Mouse (Mus musculus): ENCODE measurements around the gene Rfx8. TPM values are rescaled to one million over a fixed set of nuclear protein-coding genes. Genes with fewer than 3 reads are reported as not detected.

Rfx8 gene
- polyA plus RNA-seq, 1 experiment = 0.31 TPM

GRCm38 (mm10) chr1:39644333-39644732 is 76.5 kb downstream of the Rfx8 start:
- Histone ChIP-seq H3K4me1 (ENCODE audit: control insufficient read depth, insufficient read depth, low read length) (peaks cover 5% of the 10 kb centered on the region), H3K4me3 (ENCODE audit: insufficient read depth, low read length) (no peak overlapping the region), H3K27ac (ENCODE audit: insufficient read depth, low read length) (no peak overlapping the region)
- TF ChIP-seq POLR2A (IDR thresholded peaks at IDR 0.05; ENCODE audit: extremely low read depth, insufficient read depth, low read length) = no peak
- TF ChIP-seq CTCF (IDR thresholded peaks at IDR 0.05; ENCODE audit: extremely low read depth, insufficient read depth, low read length) = no peak

DNA sequence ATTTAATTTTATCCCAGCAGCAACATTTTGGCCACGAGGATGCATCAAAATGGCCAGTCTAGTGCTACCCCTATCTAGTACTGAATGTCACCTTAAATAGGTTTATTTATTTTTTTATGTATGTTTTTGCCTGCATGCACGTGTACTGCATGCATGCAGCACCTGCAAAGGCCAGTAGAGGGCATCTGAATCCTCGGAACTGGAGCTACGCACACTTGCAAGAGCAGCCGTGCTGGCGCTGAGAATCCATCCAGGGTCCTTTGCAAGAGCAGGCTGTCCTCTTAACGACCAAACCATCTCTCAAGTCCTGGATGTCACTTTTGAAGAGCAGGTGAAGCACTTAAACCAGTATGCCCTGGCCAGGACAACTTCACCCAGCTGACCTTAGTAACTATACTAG is 79.1 kb downstream of the Rfx8 start:
- Histone ChIP-seq H3K27ac (ENCODE audit: insufficient read depth, low read length) (no peak overlapping the region), H3K4me1 (ENCODE audit: control insufficient read depth, insufficient read depth, low read length) (peaks cover 11% of the 10 kb centered on the region), H3K4me3 (ENCODE audit: insufficient read depth, low read length) (no peak overlapping the region)
- TF ChIP-seq CTCF (IDR thresholded peaks at IDR 0.05; ENCODE audit: extremely low read depth, insufficient read depth, low read length) (no peak), POLR2A (IDR thresholded peaks at IDR 0.05; ENCODE audit: extremely low read depth, insufficient read depth, low read length) (no peak)

DNA sequence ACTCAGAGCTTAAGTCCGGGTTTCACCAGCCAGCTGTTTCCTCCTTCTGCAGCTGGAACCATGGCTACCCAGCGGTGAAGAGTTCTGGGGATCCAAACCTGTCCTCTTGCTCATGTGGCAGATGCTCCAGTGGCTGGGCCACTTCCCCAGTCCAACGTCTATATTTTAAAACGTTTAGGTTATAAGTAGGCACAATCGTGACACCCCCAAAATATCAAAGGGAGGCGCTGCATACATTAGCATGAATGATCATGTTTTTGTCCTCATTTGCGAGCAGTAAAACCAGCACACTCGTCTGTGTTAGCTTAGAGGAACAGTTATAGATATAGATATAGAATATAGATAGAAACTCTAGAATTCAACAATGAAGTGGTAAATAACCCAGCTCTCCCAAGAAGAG is 83.7 kb downstream of the Rfx8 start:
- Histone ChIP-seq H3K4me3 (ENCODE audit: insufficient read depth, low read length) (no peak overlapping the region), H3K27ac (ENCODE audit: insufficient read depth, low read length) (no peak overlapping the region), H3K4me1 (ENCODE audit: control insufficient read depth, insufficient read depth, low read length) (peaks cover 8% of the 10 kb centered on the region)
- no peak for TF ChIP-seq POLR2A (IDR thresholded peaks at IDR 0.05; ENCODE audit: extremely low read depth, insufficient read depth, low read length)
- TF ChIP-seq CTCF (IDR thresholded peaks at IDR 0.05; ENCODE audit: extremely low read depth, insufficient read depth, low read length) = no peak

- peaks cover 8% of the 10 kb centered on the region for H3K4me1 ChIP-seq (ENCODE audit: control insufficient read depth, insufficient read depth, low read length)
- no peak overlapping the region for H3K4me3 ChIP-seq (ENCODE audit: insufficient read depth, low read length)
- no peak overlapping the region for H3K27ac ChIP-seq (ENCODE audit: insufficient read depth, low read length)
- no peak for TF ChIP-seq POLR2A (IDR thresholded peaks at IDR 0.05; ENCODE audit: extremely low read depth, insufficient read depth, low read length)
- no peak for TF ChIP-seq CTCF (IDR thresholded peaks at IDR 0.05; ENCODE audit: extremely low read depth, insufficient read depth, low read length)
These were observed 84.1 kb downstream of the Rfx8 start for GRCm38 (mm10) chr1:39636660-39637059.

GRCm38 (mm10) chr1:39636196-39636595 is 84.6 kb downstream of the Rfx8 start:
- Histone ChIP-seq H3K4me1 (ENCODE audit: control insufficient read depth, insufficient read depth, low read length) (peaks cover 8% of the 10 kb centered on the region), H3K4me3 (ENCODE audit: insufficient read depth, low read length) (no peak overlapping the region), H3K27ac (ENCODE audit: insufficient read depth, low read length) (no peak overlapping the region)
- TF ChIP-seq POLR2A (IDR thresholded peaks at IDR 0.05; ENCODE audit: extremely low read depth, insufficient read depth, low read length) (no peak), CTCF (IDR thresholded peaks at IDR 0.05; ENCODE audit: extremely low read depth, insufficient read depth, low read length) (no peak)

GRCm38 (mm10) chr1:39628606-39629005 is 92.2 kb downstream of the Rfx8 start:
- TF ChIP-seq POLR2A (IDR thresholded peaks at IDR 0.05; ENCODE audit: extremely low read depth, insufficient read depth, low read length) = no peak
- no peak for TF ChIP-seq CTCF (IDR thresholded peaks at IDR 0.05; ENCODE audit: extremely low read depth, insufficient read depth, low read length)
- no peaks in the 10 kb centered on the region for H3K4me1 ChIP-seq (ENCODE audit: control insufficient read depth, insufficient read depth, low read length)
- no peak overlapping the region for H3K27ac ChIP-seq (ENCODE audit: insufficient read depth, low read length)
- H3K4me3 ChIP-seq (ENCODE audit: insufficient read depth, low read length) = no peak overlapping the region

- H3K4me1 ChIP-seq (ENCODE audit: control insufficient read depth, insufficient read depth, low read length) = no peaks in the 10 kb centered on the region
- no peak overlapping the region for H3K4me3 ChIP-seq (ENCODE audit: insufficient read depth, low read length)
- H3K27ac ChIP-seq (ENCODE audit: insufficient read depth, low read length) = no peak overlapping the region
- TF ChIP-seq CTCF (IDR thresholded peaks at IDR 0.05; ENCODE audit: extremely low read depth, insufficient read depth, low read length) (no peak), POLR2A (IDR thresholded peaks at IDR 0.05; ENCODE audit: extremely low read depth, insufficient read depth, low read length) (no peak)
These were observed 95.3 kb downstream of the Rfx8 start for GRCm38 (mm10) chr1:39625491-39625890.

GRCm38 (mm10) chr1:39623729-39624128 is 97.1 kb downstream of the Rfx8 start:
- H3K4me1 ChIP-seq (ENCODE audit: control insufficient read depth, insufficient read depth, low read length) = no peaks in the 10 kb centered on the region
- no peak for TF ChIP-seq POLR2A (IDR thresholded peaks at IDR 0.05; ENCODE audit: extremely low read depth, insufficient read depth, low read length)
- TF ChIP-seq CTCF (IDR thresholded peaks at IDR 0.05; ENCODE audit: extremely low read depth, insufficient read depth, low read length) = no peak
- H3K27ac ChIP-seq (ENCODE audit: insufficient read depth, low read length) = no peak overlapping the region

DNA sequence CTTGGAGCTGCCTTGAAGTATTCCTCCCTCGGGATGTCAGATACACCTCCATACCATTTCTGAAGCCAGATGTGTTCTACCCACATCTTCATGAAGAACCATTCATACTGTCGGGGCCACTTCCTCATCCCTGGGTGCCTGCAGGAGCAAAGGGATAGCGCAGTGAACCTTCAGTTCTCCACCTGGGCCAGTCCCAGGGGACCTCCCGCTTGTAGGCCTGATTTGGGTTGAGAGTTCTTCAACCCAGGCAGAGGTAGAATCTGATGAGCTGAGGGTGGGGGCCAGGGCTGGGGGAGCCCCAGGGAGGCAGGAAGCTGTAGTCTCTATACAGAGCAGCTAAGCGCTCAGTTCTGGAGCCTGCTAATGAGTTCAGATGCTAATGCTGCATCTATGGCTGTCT is 97.7 kb downstream of the Rfx8 start:
- TF ChIP-seq POLR2A (IDR thresholded peaks at IDR 0.05; ENCODE audit: extremely low read depth, insufficient read depth, low read length) (no peak), CTCF (IDR thresholded peaks at IDR 0.05; ENCODE audit: extremely low read depth, insufficient read depth, low read length) (no peak)
- no peak overlapping the region for H3K4me3 ChIP-seq (ENCODE audit: insufficient read depth, low read length)
- H3K4me1 ChIP-seq (ENCODE audit: control insufficient read depth, insufficient read depth, low read length) = no peaks in the 10 kb centered on the region
- no peak overlapping the region for H3K27ac ChIP-seq (ENCODE audit: insufficient read depth, low read length)

More at GRCm38 (mm10) chr1:39623729-39624128, 97.1 kb downstream of the Rfx8 start:
- H3K4me3 ChIP-seq (ENCODE audit: insufficient read depth, low read length) = no peak overlapping the region

DNA sequence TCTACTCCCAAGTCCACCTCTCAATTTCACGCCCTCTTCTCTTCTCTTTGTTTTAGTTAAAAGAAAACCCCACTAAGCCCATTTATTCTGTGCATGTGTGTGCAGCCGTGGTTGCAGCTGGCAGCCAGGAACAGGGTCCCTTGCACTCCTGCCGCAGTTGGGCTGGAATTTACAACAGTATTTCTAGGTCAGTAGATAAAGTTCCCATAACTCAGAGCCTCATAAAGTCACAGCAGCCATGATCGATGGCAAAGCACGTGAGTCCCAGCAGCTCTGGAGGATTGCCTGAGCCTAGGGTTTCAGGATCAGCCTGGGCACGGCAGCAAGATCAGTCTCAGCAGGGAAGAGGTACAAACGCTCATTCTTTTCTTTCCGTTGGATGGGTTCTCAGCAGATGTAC is 102.3 kb downstream of the Rfx8 start:
- H3K4me3 ChIP-seq (ENCODE audit: insufficient read depth, low read length) = no peak overlapping the region
- TF ChIP-seq POLR2A (IDR thresholded peaks at IDR 0.05; ENCODE audit: extremely low read depth, insufficient read depth, low read length) (no peak), CTCF (IDR thresholded peaks at IDR 0.05; ENCODE audit: extremely low read depth, insufficient read depth, low read length) (no peak)
- no peak overlapping the region for H3K27ac ChIP-seq (ENCODE audit: insufficient read depth, low read length)

More for the DNA sequence above, 102.3 kb downstream of the Rfx8 start:
- H3K4me1 ChIP-seq (ENCODE audit: control insufficient read depth, insufficient read depth, low read length) = no peaks in the 10 kb centered on the region
